Mouse (Mus musculus) midbrain, embryonic 12.5 days (tissue): ENCODE data around the gene Tsc22d1. TPM values are rescaled to one million over a fixed set of nuclear protein-coding genes. Genes with fewer than 3 reads are reported as not detected.

Source experiments
- ATAC-seq: fragments of 200-750 bp; cut with Nextera tagmentation; 2 replicates; pipeline ENCODE4 v1.8.0; 2017; ENCODE audit warnings: low read depth, moderate TSS enrichment, moderate library complexity; ENCODE audit not compliant: low FRiP score
- H3K27ac ChIP-seq: fragments of 300-500 bp; sonication (generic); replicated peaks from 2 replicates; pipeline ENCODE4 v1.5.1; 2016; ENCODE audit warnings: mild to moderate bottlenecking
- H3K27me3 ChIP-seq: fragments of 300-500 bp; sonication (generic); 2 replicates; pipeline ENCODE4 v1.6.1; 2016; ENCODE audit warnings: mild to moderate bottlenecking
- H3K36me3 ChIP-seq: fragments of 300-500 bp; sonication (generic); 2 replicates; pipeline ENCODE4 v1.6.1; 2016
- H3K4me1 ChIP-seq: fragments of 300-500 bp; sonication (generic); 2 replicates; pipeline ENCODE4 v1.6.1; 2016
- H3K4me2 ChIP-seq: fragments of 300-500 bp; sonication (generic); replicated peaks from 2 replicates; pipeline ENCODE4 v1.6.1; 2016; ENCODE audit warnings: mild to moderate bottlenecking, moderate library complexity
- H3K4me3 ChIP-seq: fragments of 300-500 bp; sonication (generic); 2 replicates; pipeline ENCODE4 v1.5.1; 2016; ENCODE audit warnings: mild to moderate bottlenecking
- H3K9ac ChIP-seq: fragments of 300-500 bp; sonication (generic); replicated peaks from 2 replicates; pipeline ENCODE4 v1.6.1; 2016; ENCODE audit warnings: mild to moderate bottlenecking, moderate library complexity
- H3K9me3 ChIP-seq: fragments of 300-500 bp; sonication (generic); 2 replicates; pipeline ENCODE4 v1.6.1; 2016; ENCODE audit warnings: mild to moderate bottlenecking
- WGBS: fragments of 180-500 bp; shearing (Covaris S2); methylation state at CpG from one replicate; pipeline ENCODE4 v1.1.7; 2016; 5-methylcytosine and 5-hydroxymethylcytosine counted together
- polyA plus RNA-seq: library from polyadenylated mRNA; unstranded; fragments of >200 nt; fragmentation: Nextera tagmentation; extraction: Ambion mirVana; gene quantifications from 2 replicates; pipeline ENCODE4 v1.2.1, GENCODE M21; 2016

Gene Tsc22d1
- polyA plus RNA-seq, 1 experiment from 2014 or later, result 539 TPM

DNA sequence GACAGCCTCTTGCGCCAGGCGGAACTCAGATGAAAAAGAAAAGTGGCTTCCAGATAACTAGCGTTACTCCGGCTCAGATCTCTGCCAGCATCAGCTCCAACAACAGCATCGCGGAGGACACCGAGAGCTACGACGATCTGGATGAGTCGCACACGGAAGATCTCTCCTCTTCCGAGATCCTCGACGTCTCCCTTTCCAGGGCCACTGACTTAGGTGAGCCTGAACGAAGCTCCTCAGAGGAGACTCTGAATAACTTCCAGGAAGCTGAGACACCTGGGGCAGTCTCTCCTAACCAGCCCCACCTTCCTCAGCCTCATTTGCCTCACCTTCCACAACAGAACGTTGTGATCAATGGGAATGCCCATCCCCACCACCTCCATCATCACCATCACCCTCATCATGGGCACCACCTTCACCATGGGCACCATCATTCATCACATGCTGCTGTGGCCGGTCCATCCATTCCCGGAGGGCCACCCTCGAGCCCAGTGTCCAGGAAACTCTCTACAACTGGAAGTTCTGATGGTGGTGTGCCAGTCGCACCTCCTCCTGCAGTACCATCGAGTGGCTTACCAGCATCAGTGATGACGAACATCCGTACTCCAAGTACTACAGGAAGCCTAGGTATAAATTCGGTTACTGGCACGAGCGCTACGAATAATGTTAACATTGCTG, 1.7 kb downstream of the Tsc22d1 start:
- peaks cover 58% of the 10 kb centered on the region for H3K4me1 ChIP-seq
- peaks cover 26% of the 10 kb centered on the region for H3K36me3 ChIP-seq
- WGBS, result 50% methylated on average over 27 of the region's 27 CpGs
- peak overlapping the region; percentile 90 for H3K4me2 ChIP-seq
- peak overlapping the region; percentile 100 for H3K9ac ChIP-seq
- peak overlapping the region; percentile 100 for H3K4me3 ChIP-seq
- no peaks in the 10 kb centered on the region for H3K27me3 ChIP-seq
- H3K9me3 ChIP-seq, result no peaks in the 10 kb centered on the region
- ATAC-seq, result no peak
- H3K27ac ChIP-seq, result peak overlapping the region; percentile 100

DNA sequence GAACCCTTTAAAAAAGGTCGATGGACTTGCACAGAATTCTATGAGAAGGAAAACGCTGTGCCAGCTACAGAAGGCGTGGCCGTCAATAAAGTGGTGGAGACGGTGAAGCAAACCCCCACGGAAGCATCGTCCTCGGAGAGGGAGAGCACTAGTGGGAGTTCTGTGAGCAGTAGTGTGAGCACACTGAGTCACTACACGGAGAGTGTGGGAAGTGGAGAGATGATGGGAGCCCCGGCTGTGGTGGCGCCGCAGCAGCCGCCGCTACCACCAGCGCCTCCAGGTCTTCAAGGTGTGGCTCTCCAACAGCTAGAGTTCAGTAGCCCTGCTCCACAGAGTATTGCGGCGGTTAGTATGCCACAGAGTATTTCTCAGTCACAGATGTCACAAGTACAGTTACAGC, 2.6 kb downstream of the Tsc22d1 start:
- 95% methylated on average over 17 of the region's 17 CpGs for WGBS
- no peak for ATAC-seq
- no peaks in the 10 kb centered on the region for H3K27me3 ChIP-seq
- H3K4me3 ChIP-seq, result peak overlapping the region; percentile 100
- H3K9me3 ChIP-seq, result no peaks in the 10 kb centered on the region
- 0 out of 2 replicates have a peak overlapping the region, but pooled peaks have one; percentile 100 for H3K9ac ChIP-seq
- peak overlapping the region; percentile 90 for H3K4me2 ChIP-seq
- H3K27ac ChIP-seq, result no peak overlapping the region
- H3K4me1 ChIP-seq, result peaks cover 60% of the 10 kb centered on the region
- H3K36me3 ChIP-seq, result peaks cover 31% of the 10 kb centered on the region

DNA sequence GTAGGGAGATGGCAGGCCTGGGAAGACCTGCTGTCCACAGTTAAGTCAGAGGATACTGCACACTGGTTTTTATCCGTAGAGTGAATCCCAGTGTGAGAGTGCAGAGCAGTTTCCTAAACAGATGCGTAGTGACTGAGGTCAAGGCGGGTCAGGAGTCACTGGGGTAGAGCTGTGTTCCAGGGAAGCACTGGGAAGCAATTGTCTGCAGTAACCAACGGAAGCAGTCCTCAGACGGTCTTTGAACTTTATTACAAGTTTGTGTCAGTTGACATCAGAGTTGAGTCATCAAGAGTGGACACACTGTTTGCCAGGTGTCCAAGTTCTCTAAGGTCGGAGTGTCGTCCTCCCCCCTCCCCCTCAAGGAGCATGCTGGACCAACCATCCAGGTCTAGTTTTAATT, 6.0 kb downstream of the Tsc22d1 start:
- H3K4me2 ChIP-seq, result peak overlapping the region; percentile 64
- H3K9me3 ChIP-seq, result no peaks in the 10 kb centered on the region
- 34% methylated on average over 7 of the region's 7 CpGs for WGBS
- H3K4me3 ChIP-seq, result peak overlapping the region; percentile 41
- peaks cover 71% of the 10 kb centered on the region for H3K4me1 ChIP-seq
- peaks cover 64% of the 10 kb centered on the region for H3K36me3 ChIP-seq
- no peak for ATAC-seq
- H3K27me3 ChIP-seq, result no peaks in the 10 kb centered on the region
- H3K27ac ChIP-seq, result no peak overlapping the region
- H3K9ac ChIP-seq, result peak overlapping the region; percentile 49; the same call in 1 of the 2 replicates

DNA sequence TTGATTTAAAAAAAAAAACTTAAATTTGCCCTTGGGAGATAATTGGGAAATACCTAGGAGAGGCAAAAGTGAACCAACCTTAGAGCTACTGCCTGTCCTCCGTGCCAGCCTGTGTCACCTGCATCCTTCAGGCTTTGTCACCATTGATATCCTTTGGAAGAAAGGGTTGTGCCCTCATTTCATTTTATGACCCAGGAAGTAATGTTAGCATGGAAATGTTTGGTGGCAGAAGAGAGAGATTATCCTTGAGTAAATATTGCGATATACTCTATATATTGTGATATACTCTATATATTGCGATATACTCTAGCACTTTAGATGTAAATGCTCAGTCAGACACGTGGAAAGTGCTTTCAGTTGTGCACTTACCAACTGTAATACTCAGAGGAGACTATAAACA, 6.4 kb downstream of the Tsc22d1 start:
- Histone ChIP-seq H3K27ac (no peak overlapping the region), H3K4me1 (peaks cover 71% of the 10 kb centered on the region), H3K9ac (no peak overlapping the region), H3K4me2 (peak overlapping the region; percentile 64), H3K9me3 (no peaks in the 10 kb centered on the region), H3K27me3 (no peaks in the 10 kb centered on the region), H3K4me3 (peak overlapping the region; percentile 41), H3K36me3 (peaks cover 68% of the 10 kb centered on the region)
- ATAC-seq, result no peak
- 85% methylated on average over 4 of the region's 4 CpGs for WGBS

DNA sequence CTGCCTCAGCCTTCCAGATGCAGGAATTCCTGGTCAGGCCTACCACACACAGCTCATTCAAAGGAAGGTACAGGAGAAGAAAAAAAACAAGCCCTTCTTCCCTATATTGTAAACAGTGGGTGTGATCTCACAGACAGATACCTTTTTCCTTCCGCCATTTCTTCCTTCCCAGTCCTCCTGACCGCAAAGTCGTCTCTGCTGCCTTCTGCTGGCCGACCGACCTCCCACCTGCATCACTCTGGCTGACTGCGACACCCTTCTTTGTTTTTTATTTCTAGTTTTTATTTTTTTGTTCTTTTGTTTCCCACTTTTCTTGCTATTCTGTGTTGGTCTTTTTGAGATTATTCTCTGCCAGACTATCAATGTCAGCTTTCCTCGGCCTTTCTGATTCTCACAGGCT, 10.7 kb downstream of the Tsc22d1 start:
- Histone ChIP-seq H3K4me2 (no peak overlapping the region), H3K4me1 (peaks cover 35% of the 10 kb centered on the region), H3K9ac (no peak overlapping the region), H3K4me3 (no peak overlapping the region), H3K27me3 (no peaks in the 10 kb centered on the region), H3K9me3 (no peaks in the 10 kb centered on the region), H3K36me3 (peaks cover 71% of the 10 kb centered on the region), H3K27ac (0 out of 2 replicates have a peak overlapping the region, but pooled peaks have one; percentile 3)
- ATAC-seq, result no peak
- WGBS, result 92% methylated on average over 7 of the region's 7 CpGs

DNA sequence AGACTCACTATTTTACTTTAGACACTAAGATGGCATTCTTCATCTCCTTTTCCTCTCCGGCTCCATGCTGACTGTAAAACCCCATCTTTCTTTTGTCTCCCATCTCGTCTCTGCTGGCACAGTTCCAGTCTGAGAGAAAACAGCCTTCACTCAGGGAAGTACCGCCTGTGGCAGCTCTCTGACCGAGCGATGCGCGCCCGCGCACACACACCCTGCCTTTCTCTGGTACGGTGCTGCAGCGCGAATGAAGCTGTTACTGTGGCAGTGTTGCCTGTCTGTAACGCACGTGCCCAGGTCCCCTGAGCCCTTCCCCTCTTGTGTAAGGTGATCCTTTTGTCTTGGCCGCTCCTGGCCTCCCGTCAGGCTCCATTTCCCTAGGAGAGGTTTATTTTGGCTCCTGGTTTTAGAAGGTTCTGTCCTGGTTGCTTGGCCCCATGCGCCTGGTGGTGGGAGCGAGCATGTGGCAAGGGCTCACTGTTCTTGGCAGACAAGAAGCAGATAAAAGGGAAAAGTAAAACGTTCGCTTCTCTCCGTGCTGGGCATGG, 11.3 kb downstream of the Tsc22d1 start:
- Histone ChIP-seq H3K36me3 (peaks cover 76% of the 10 kb centered on the region), H3K4me2 (no peak overlapping the region), H3K4me1 (peaks cover 29% of the 10 kb centered on the region), H3K9me3 (no peaks in the 10 kb centered on the region), H3K9ac (no peak overlapping the region), H3K27ac (0 out of 2 replicates have a peak overlapping the region, but pooled peaks have one; percentile 3), H3K4me3 (no peak overlapping the region), H3K27me3 (no peaks in the 10 kb centered on the region)
- 92% methylated on average over 21 of the region's 21 CpGs for WGBS
- ATAC-seq, result no peak

DNA sequence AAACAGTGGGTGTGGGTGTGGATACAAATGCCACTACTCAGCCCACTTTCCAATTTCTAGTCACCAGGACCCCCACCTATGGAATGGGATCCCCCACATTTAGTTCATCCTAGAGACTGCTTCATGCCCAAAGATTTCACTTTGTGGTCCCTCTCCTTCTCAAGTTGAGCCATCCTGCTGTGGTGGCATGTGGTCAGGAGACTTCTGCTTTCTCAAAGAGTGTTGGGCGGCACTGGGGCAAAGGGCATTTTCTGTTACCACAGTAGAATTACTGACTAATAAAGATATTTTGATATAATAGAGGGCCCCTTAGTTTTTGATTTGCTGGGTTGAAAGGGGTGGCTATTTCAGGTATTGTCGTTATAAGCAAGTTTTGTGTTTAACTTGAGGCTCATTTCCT, 14.1 kb downstream of the Tsc22d1 start:
- peaks cover 75% of the 10 kb centered on the region for H3K36me3 ChIP-seq
- H3K27ac ChIP-seq, result no peak overlapping the region
- H3K4me1 ChIP-seq, result peaks cover 7% of the 10 kb centered on the region; the same call in 1 of the 2 replicates
- no peak overlapping the region for H3K4me2 ChIP-seq
- 91% methylated on average over 2 of the region's 2 CpGs for WGBS
- ATAC-seq, result no peak
- H3K9ac ChIP-seq, result no peak overlapping the region
- H3K9me3 ChIP-seq, result no peaks in the 10 kb centered on the region
- H3K4me3 ChIP-seq, result no peak overlapping the region
- H3K27me3 ChIP-seq, result no peaks in the 10 kb centered on the region

DNA sequence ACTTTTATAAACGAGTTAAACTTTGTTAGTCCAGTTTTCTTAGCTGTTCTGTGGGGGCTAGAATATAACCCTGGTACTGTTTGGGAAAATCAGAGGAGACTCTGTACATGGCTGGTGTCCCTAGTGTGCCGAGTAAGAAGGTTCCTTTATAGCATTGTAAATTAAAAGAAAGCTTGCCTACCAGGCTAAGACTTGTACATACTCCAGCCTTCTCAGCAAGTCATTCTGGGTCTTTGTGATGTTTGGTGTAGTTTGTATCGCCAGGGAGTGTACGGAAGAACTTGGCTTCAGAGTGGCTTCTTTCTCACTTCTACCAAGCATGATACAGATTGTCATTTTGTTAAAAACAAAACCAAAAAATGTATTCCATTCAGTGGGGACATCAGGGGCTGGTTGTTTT, 17.2 kb downstream of the Tsc22d1 start:
- 95% methylated on average over 4 of the region's 4 CpGs for WGBS
- H3K27ac ChIP-seq, result no peak overlapping the region

DNA sequence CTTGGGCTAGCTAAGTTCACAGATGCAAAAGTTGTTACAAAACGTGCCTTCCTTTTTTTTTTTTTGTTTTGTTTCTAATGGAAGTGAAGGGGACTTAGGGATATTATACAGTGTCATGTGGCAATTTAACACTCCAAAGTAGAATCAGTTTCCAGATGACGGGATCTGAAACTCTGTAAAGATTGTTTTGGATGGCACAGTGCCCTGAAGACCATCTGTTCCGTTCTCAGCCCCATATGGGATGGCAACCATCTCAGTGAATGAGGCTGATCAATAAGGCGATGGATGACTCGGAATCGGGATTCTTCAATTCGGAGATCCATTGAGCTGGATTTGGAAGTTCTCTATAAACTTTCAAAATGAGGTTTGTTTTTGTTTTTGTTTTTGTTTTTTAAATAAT, 17.6 kb downstream of the Tsc22d1 start:
- peaks cover 59% of the 10 kb centered on the region for H3K36me3 ChIP-seq
- H3K9me3 ChIP-seq, result no peaks in the 10 kb centered on the region
- H3K4me2 ChIP-seq, result no peak overlapping the region
- no peaks in the 10 kb centered on the region; the same call in 1 of the 2 replicates for H3K4me1 ChIP-seq
- H3K27me3 ChIP-seq, result no peaks in the 10 kb centered on the region
- H3K9ac ChIP-seq, result no peak overlapping the region
- no peak for ATAC-seq
- no peak overlapping the region for H3K4me3 ChIP-seq
- H3K27ac ChIP-seq, result no peak overlapping the region
- WGBS, result 91% methylated on average over 7 of the region's 7 CpGs

More for the DNA sequence above, 17.2 kb downstream of the Tsc22d1 start:
- Histone ChIP-seq H3K4me2 (no peak overlapping the region), H3K9me3 (no peaks in the 10 kb centered on the region), H3K4me1 (no peaks in the 10 kb centered on the region; the same call in 1 of the 2 replicates), H3K9ac (no peak overlapping the region), H3K4me3 (no peak overlapping the region), H3K36me3 (peaks cover 55% of the 10 kb centered on the region), H3K27me3 (no peaks in the 10 kb centered on the region)
- ATAC-seq, result no peak

DNA sequence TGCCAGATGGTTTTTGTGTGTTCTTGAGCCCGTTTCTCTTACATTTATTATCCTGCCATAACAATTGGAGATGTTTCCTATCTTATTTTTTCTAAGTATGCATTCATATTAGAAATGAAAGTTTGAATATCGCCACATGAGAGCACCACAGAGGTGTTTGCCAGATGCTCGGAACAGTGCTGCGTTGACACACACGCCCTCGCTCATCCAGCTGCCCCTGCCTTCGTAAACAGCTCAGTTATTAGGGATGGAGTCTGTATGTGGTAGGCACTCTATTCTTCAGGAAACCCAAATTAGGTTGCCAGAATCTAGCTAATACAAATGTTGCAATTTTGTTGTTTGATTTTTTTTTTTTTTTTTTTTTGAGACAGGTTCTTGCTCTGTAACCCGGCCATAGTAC, 18.1 kb downstream of the Tsc22d1 start:
- Histone ChIP-seq H3K4me3 (no peak overlapping the region), H3K27me3 (no peaks in the 10 kb centered on the region), H3K9ac (no peak overlapping the region), H3K4me2 (no peak overlapping the region), H3K4me1 (no peaks in the 10 kb centered on the region; the same call in 1 of the 2 replicates), H3K36me3 (peaks cover 59% of the 10 kb centered on the region), H3K9me3 (no peaks in the 10 kb centered on the region), H3K27ac (no peak overlapping the region)
- ATAC-seq, result no peak
- WGBS, result 93% methylated on average over 8 of the region's 8 CpGs

DNA sequence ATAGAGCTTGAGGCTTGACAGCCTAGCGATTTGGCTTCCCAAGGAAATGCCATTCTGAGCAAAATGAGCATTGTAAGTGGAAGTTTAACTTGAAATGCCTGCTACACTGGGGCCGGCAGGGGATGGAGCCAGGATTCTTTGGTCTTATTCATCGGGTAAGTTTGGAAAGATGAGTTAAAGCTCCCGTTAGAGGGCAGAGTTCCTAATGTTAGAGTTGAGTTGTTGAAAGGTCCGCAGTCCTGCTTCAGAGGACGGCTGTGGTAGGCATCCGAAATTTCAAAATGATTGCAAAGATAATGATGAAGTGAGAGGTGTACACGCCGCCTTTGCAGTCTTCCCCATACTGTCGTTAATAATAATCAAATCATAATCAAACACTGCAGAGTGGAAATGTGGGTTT, 27.4 kb downstream of the Tsc22d1 start:
- Histone ChIP-seq H3K27me3 (no peaks in the 10 kb centered on the region), H3K36me3 (peaks cover 44% of the 10 kb centered on the region), H3K4me2 (no peak overlapping the region), H3K4me1 (no peaks in the 10 kb centered on the region), H3K27ac (no peak overlapping the region), H3K4me3 (no peak overlapping the region), H3K9me3 (no peaks in the 10 kb centered on the region), H3K9ac (no peak overlapping the region)
- 89% methylated on average over 10 of the region's 10 CpGs for WGBS
- no peak for ATAC-seq

DNA sequence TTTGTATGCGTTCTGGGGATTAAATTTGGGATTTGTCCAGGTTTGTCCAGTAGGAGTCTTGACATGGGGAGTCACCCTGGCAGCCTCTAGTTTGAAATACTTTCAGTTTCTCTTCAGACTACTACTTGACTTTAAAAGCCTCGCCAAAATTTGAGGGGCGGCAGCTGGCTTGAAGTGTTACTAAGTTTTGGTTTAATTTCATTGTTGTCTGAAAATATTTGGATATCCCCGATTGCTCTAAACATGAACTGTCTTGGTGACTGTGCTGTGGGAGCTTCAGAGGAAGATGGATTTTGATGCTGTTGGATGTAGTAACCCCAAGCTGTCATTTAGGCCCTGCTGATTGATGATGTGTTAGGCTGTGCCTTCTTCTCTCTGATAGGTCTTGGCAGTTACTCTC, 34.2 kb downstream of the Tsc22d1 start:
- no peak overlapping the region for H3K4me3 ChIP-seq
- H3K27me3 ChIP-seq, result no peaks in the 10 kb centered on the region
- H3K9ac ChIP-seq, result no peak overlapping the region
- 84% methylated on average over 4 of the region's 4 CpGs for WGBS
- 0 out of 2 replicates have a peak, but pooled peaks cover 8% of the 10 kb centered on the region for H3K36me3 ChIP-seq
- H3K4me2 ChIP-seq, result no peak overlapping the region
- H3K27ac ChIP-seq, result no peak overlapping the region
- H3K4me1 ChIP-seq, result 0 out of 2 replicates have a peak, but pooled peaks cover 8% of the 10 kb centered on the region
- no peak for ATAC-seq
- no peaks in the 10 kb centered on the region for H3K9me3 ChIP-seq
